Mouse (Mus musculus) lung, postnatal 36 days (tissue): ENCODE measurements around the gene Sik1.
A peak's percentile ranks its signal among the peaks of the same experiment; 100 is the strongest.

Experiments used
- DNase-seq: peaks from one replicate; pipeline ENCODE4 v3.0.0; 2022; ENCODE audit warnings: mixed read lengths

Gene Sik1

GRCm38 (mm10) chr17:31854770-31855596, 621 bp downstream of the Sik1 start:
- DNase-seq = peak; percentile 62

DNA sequence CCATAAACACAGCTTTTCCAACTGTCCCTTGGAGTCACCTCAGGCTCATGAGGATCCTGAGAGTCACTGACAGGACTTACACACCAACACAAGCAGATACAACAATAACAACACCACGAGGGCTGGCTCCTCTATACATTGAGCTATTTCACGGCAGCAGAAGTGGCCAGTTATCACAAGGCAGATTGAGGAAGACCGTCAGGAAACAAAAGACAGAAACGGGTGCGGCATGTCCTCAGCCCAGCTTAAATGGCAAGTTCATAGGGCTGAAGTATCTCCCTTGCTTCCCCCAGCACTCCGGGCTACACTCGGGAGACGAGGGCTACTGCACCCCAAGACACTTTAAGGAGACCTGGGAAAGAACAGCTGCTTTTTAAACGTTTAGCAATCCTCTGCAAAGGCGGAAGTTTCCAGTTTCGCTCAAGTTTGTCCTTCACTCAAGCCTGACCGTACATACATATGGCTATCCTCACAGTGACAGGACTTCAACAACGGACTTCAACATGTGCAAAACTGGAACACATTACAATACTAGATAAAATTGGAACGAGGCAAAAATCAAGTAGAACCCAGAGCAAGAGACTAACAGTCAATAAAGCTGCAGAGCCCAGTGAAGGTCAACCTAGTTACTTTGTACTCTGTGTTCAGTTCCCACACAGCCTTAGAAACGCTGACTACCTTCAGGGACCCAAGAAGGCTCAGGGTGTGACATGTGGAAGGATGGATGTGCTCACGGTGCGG, 2.0 kb downstream of the Sik1 start:
- no peak for DNase-seq

- DNase-seq = no peak
Measured at GRCm38 (mm10) chr17:31852782-31853447, 2.7 kb downstream of the Sik1 start.

DNA sequence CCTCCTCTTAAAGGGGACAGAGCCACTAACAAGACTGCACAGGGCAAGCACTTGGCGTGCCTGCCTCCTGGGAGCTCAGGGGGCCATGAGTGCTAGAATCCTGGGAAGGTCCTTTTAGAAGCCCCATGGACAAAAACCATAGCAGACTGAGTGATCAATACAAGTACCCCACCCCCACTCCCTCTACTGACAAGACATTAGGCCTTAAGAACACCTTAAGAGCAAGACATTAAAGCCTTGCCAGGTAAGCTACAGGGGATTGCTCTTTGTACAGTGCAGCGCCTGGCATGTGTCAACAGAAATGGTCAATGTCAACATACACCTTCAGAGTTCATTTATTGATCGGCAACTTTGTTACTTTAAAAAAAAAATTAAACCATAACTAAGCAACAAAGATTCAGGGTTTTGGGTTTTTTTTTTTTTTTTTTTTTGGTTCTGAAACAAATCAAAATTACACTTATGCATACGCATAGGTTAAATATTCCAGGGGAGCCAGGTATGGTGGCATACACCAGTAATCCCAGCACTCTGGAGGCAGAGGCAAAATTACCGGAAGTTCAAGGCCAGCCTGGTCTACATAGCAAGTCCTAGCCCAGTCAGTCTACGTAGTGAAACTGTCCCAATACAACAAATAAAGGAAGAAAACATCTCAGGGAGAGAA, 3.7 kb downstream of the Sik1 start:
- no peak for DNase-seq

DNA sequence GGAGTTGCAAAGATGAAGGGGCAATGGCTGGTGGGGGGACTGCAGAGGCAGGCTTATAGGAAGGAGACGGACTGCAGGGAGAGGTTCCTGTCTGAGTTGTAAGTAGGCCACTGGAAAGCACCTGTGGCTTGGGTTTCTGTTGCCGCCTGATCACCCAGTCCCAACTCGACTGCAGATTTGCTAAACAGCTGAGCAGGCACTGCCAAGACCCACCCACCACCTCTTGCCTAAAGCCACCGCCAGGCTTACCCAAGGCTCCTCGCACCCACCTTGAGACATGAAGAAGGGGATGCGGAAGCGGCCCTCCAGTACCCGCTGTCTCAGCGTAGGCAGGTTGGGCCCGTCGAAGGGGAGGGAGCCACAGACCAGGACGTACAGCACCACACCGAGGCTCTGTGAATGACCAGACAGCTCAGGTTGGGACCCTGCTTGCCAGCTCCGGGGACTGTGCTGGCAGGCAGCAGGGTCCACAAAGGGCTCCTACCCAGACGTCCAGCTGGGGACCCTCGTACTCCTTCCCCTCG, 5.1 kb downstream of the Sik1 start:
- no peak for DNase-seq

DNA sequence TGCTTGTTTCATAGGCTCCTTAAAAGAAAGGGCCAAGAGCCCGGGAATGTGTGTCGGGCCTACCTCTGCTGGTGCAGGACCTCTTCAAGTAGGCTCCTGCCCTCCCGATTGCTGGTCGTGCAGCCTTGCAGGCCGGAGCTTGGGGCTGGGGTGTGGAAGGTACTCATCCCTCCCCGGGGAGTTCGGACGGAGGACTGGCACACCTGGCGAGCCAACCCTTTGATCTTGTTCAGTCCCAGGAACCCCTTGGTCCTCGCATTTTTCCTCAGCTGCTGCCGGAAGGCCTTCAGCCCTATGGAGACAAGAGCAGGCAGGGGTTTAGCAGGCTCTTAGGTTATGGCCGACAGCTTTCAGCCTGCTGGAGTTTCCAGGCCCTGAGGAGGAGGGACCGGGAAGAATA, 8.6 kb downstream of the Sik1 start:
- DNase-seq = no peak

DNA sequence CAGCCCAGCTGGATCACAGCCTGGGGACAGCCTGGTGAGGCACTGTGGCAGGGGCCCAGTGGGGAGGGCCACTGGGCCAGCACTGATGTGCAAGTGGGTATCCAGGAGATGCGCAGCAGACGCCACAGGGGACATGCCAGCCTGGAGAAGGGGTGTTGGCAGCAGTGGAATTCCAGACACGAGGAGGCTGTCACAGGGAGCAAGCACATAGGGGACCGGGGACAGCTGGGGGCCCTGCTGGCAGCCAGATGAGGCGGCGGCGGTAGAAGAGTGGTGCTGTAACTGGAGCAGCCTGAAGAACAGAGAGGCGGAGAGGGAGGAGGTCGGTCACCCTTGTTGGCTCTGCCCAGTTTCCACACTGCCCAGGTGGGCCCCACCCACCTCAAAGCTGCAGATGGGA, 9.3 kb downstream of the Sik1 start:
- DNase-seq = no peak

DNA sequence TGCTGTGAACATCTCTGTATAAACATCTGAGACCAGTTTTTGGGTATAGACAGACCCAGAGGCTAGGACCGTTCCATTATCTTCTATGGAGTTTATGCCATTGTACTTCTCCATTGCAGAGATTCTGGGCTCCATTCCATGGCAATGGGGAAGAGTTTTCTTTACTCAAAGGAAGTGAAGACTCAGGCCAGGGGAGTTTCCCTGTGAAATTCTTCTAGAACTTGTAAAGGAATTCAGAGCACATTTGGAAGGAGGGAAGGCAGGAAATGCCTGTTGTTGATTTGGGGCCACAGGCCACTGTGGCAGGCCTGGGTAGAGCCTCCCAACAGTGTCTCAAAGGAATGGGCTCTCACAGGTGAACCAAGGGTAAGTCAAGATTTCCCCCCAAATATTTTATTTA, 11.7 kb downstream of the Sik1 start:
- peak; percentile 63 for DNase-seq

GRCm38 (mm10) chr17:31842930-31843822, 12.4 kb downstream of the Sik1 start:
- DNase-seq = no peak

- DNase-seq = peak; percentile 89
Measured at GRCm38 (mm10) chr17:31841842-31842611, 13.6 kb downstream of the Sik1 start.

DNA sequence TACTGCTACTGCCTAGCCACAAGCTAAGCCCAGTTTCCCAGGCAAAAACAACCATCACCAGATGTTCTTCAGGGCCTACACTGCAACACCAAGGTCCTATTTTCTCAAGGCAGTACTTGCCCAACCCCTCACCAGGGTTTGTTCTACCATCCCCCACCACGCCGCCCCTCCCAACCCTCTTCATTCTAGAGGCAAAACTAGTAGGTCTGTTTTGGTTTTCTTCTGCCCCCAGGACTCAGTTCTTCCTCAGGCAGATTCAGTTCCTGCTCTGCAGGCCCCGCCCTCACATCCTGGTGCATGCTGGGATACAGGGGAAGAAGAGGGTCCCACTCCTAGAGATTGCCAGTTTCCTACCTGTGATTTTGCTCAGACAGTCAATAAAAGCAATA, 14.2 kb downstream of the Sik1 start:
- DNase-seq = peak; percentile 55

GRCm38 (mm10) chr17:31840423-31841003, 15.1 kb downstream of the Sik1 start:
- peak; percentile 46 for DNase-seq

GRCm38 (mm10) chr17:31836772-31837171, 18.8 kb downstream of the Sik1 start:
- no peak for DNase-seq

GRCm38 (mm10) chr17:31836264-31836607, 19.4 kb downstream of the Sik1 start:
- no peak for DNase-seq

DNA sequence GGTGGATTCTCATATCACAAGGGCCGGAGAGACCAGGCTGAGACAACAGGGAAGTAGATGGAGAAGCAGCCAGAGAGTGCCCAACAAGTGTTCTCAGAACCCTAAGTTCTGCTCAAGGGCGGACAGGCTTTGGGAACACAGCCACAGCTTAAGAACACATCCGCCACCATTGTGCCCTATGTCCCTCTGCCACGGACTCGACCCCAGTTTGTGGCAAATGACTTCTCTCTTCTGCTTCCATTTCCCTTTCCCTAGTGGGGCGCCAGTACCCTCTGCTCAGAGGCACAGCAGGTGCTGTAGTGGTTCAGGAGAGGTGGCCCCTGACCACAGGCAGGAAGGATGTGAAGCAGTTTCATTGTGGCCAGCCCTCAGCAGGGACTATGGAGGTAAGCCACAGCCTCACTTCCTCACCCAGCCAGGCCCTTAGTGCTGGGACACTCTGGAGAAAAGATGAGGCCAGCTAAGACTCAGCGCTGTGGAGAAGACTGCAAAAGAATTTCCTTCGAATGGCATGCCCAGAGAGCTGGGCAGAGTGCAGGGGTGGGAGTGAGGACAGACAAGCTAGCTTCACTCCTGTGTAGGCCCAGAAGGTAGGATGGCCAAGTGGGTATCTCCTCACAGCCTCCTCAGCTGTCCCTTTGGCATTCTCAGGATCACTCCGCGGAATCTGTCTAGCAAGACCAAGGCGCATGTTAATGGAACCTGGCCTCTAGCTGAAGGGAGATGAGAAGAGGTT, 19.9 kb downstream of the Sik1 start:
- peak; percentile 74 for DNase-seq

- peak; percentile 85 for DNase-seq
Measured at GRCm38 (mm10) chr17:31834320-31835065, 21.1 kb downstream of the Sik1 start.

DNA sequence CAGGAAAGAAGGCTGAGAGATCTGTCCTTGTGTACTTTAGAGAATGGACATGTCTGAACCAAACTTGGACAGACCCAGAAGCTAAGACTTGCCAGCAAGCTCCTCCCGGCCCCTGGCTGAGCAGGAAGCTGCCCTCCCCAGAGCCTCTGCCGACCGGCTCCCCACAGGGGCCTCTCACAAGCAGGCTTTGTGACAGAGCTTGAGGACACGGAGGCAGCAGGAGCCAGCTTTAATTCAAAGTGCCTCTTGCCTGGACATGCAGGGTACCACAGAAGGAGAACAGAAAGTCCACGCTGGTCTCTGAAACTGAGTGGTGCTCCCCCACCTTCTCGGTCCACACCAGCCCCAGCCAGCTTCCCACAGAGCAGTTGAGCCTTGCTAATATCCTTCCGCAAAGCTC, 21.9 kb downstream of the Sik1 start:
- DNase-seq = peak; percentile 46

- DNase-seq = no peak
Measured at GRCm38 (mm10) chr17:31832577-31832964, 23.0 kb downstream of the Sik1 start.

GRCm38 (mm10) chr17:31831866-31832576, 23.6 kb downstream of the Sik1 start:
- no peak for DNase-seq
